In genomic region chr2:38286733-38287551, GRCm38 (mm10) we compare ENCODE assay signal across 7 mouse cellular contexts. TPM values are rescaled to one million over a fixed set of nuclear protein-coding genes. Genes with fewer than 3 reads are reported as not detected.
DNase-seq lines count a peak whose midpoint lies in the region; ATAC-seq and TF ChIP-seq lines count a peak whose summit lies in the region.

TSS of gene Dennd1a (minus strand) at chr2:38287390.

- under 1% methylated on average over 77 of the region's 81 CpGs for WGBS in embryonic facial prominence, embryonic 12.5 days
- under 1% methylated on average over 79 of the region's 81 CpGs for WGBS in kidney, adult 2 months
- 1% methylated on average over 80 of the region's 81 CpGs for WGBS in limb, embryonic 12.5 days
- WGBS in midbrain, embryonic 15.5 days: under 1% methylated on average over 79 of the region's 81 CpGs
- WGBS in spleen, adult 2 months: under 1% methylated on average over 78 of the region's 81 CpGs

- peak within 1 kb of the TSS; percentile 81 for H3K4me2 ChIP-seq in embryonic facial prominence, embryonic 12.5 days (replicated peaks)
- H3K4me2 ChIP-seq in limb, embryonic 12.5 days: peak within 1 kb of the TSS; percentile 81
- peak within 1 kb of the TSS; percentile 71 for H3K4me2 ChIP-seq in midbrain, embryonic 15.5 days

- H3K27ac ChIP-seq in embryonic facial prominence, embryonic 12.5 days: peak within 1 kb of the TSS; percentile 84
- H3K27ac ChIP-seq in kidney, adult 2 months (ENCODE audit: insufficient read depth, low read depth, low read length): peak within 1 kb of the TSS; percentile 70
- peak within 1 kb of the TSS; percentile 93 for H3K27ac ChIP-seq in limb, embryonic 12.5 days
- H3K27ac ChIP-seq in midbrain, embryonic 15.5 days: peak within 1 kb of the TSS; percentile 92
- H3K27ac ChIP-seq in spleen, adult 2 months (ENCODE audit: insufficient read depth, low read length): peak within 1 kb of the TSS; percentile 73

- H3K9ac ChIP-seq in embryonic facial prominence, embryonic 12.5 days: peak within 1 kb of the TSS; percentile 88
- peak within 1 kb of the TSS; percentile 89 for H3K9ac ChIP-seq in limb, embryonic 12.5 days (replicated peaks)
- H3K9ac ChIP-seq in midbrain, embryonic 15.5 days: peak within 1 kb of the TSS; percentile 94

- H3K4me3 ChIP-seq in embryonic facial prominence, embryonic 12.5 days: peak within 1 kb of the TSS; percentile 72
- H3K4me3 ChIP-seq in kidney, adult 2 months (ENCODE audit: insufficient read depth, low read depth, low read length): peak within 1 kb of the TSS; percentile 94
- H3K4me3 ChIP-seq in limb, embryonic 12.5 days (replicated peaks): peak within 1 kb of the TSS; percentile 81
- peak within 1 kb of the TSS; percentile 97 for H3K4me3 ChIP-seq in midbrain, embryonic 15.5 days
- H3K4me3 ChIP-seq in spleen, adult 2 months (ENCODE audit: extremely low read depth, insufficient read depth, insufficient read length): peak within 1 kb of the TSS; percentile 82

- H3K4me1 ChIP-seq in embryonic facial prominence, embryonic 12.5 days: peaks cover 9% of the 10 kb centered on the region
- H3K4me1 ChIP-seq in kidney, adult 2 months (ENCODE audit: control insufficient read depth, insufficient read depth, low read length): peaks cover 8% of the 10 kb centered on the region
- H3K4me1 ChIP-seq in limb, embryonic 12.5 days (replicated peaks): peaks cover 18% of the 10 kb centered on the region
- peaks cover 19% of the 10 kb centered on the region for H3K4me1 ChIP-seq in midbrain, embryonic 15.5 days
- peaks cover 2% of the 10 kb centered on the region; the same call in 1 of the 2 replicates for H3K4me1 ChIP-seq in spleen, adult 2 months (ENCODE audit: control insufficient read depth, insufficient read depth, insufficient read length)

- peak; percentile 95 for ATAC-seq in embryonic facial prominence, embryonic 12.5 days (ENCODE audit: insufficient number of reproducible peaks, insufficient read depth, low FRiP score, low TSS enrichment)
- ATAC-seq in limb, embryonic 12.5 days (ENCODE audit: insufficient number of reproducible peaks, insufficient read depth, low FRiP score, low TSS enrichment, low read depth): peak; percentile 95
- ATAC-seq in midbrain, embryonic 15.5 days (replicated peaks): peak; percentile 95

- no peaks in the 10 kb centered on the region for H3K36me3 ChIP-seq in embryonic facial prominence, embryonic 12.5 days
- H3K36me3 ChIP-seq in kidney, adult 2 months (ENCODE audit: control insufficient read depth, insufficient read depth, low read length): no peaks in the 10 kb centered on the region
- no peaks in the 10 kb centered on the region for H3K36me3 ChIP-seq in limb, embryonic 12.5 days
- no peaks in the 10 kb centered on the region for H3K36me3 ChIP-seq in midbrain, embryonic 15.5 days (replicated peaks)
- H3K36me3 ChIP-seq in spleen, adult 2 months (ENCODE audit: control insufficient read depth, insufficient read depth, low read length): no peaks in the 10 kb centered on the region

- H3K27me3 ChIP-seq in embryonic facial prominence, embryonic 12.5 days: no peaks in the 10 kb centered on the region
- H3K27me3 ChIP-seq in kidney, adult 2 months (replicated peaks; ENCODE audit: control insufficient read depth, insufficient read depth, low read length): no peaks in the 10 kb centered on the region
- no peaks in the 10 kb centered on the region for H3K27me3 ChIP-seq in limb, embryonic 12.5 days
- no peaks in the 10 kb centered on the region for H3K27me3 ChIP-seq in midbrain, embryonic 15.5 days (replicated peaks)
- no peaks in the 10 kb centered on the region for H3K27me3 ChIP-seq in spleen, adult 2 months (ENCODE audit: control insufficient read depth, insufficient read depth, low read length)

- DNase-seq in adrenal gland, postnatal 25 days: peak; percentile 89
- DNase-seq in heart, adult 18-20 months: peak; percentile 92 to 93
- peak; percentile 94 for DNase-seq in kidney, adult 2 months
- DNase-seq in spleen, adult 2 months (ENCODE audit: low read depth in 1 of 2, low spot score in 2 of 2): peak; percentile 54 to 82

- H3K9me3 ChIP-seq in embryonic facial prominence, embryonic 12.5 days: no peaks in the 10 kb centered on the region
- no peaks in the 10 kb centered on the region for H3K9me3 ChIP-seq in limb, embryonic 12.5 days
- no peaks in the 10 kb centered on the region for H3K9me3 ChIP-seq in midbrain, embryonic 15.5 days

- peak; percentile 17 for TF ChIP-seq POLR2A in kidney, adult 2 months (IDR thresholded peaks at IDR 0.05; ENCODE audit: low read depth, low read length)
- peak; percentile 30 for TF ChIP-seq POLR2A in spleen, adult 2 months (IDR thresholded peaks at IDR 0.05; ENCODE audit: low read depth, low read length)

- no peak for TF ChIP-seq CTCF in kidney, adult 2 months (conservative IDR thresholded peaks at IDR 0.05; ENCODE audit: insufficient read depth, insufficient read length, low read depth, low read length)
- no peak for TF ChIP-seq CTCF in spleen, adult 2 months (IDR thresholded peaks at IDR 0.05; ENCODE audit: extremely low read depth, insufficient read depth, insufficient read length, insufficient replicate concordance)

RNA-seq across cellular contexts. Expression of gene Dennd1a, which starts in this region (rescaled TPM):
- 27.1 and 29.1 TPM in 2 replicates for total RNA-seq in adrenal gland, postnatal 25 days (2021)
- polyA plus RNA-seq in embryonic facial prominence, embryonic 12.5 days (2016; fragmentation: Nextera tagmentation; extraction: Ambion mirVana): 17.9 and 21.4 TPM in 2 replicates
- total RNA-seq in heart, adult 18-20 months (2021): 10 to 100 TPM; 22.9 to 27.2 TPM
- polyA plus RNA-seq in kidney, adult 2 months (2012; rRNA removed): 36.2 and 37.7 TPM in 2 replicates
- polyA plus RNA-seq in limb, embryonic 12.5 days (2016; fragmentation: Nextera tagmentation; extraction: Ambion mirVana): 22.6 and 24.9 TPM in 2 replicates
- 25.5 and 26.1 TPM in 2 replicates for polyA plus RNA-seq in midbrain, embryonic 15.5 days (2015; fragmentation: Nextera tagmentation; extraction: Ambion mirVana)
- 16.0 and 17.5 TPM in 2 replicates for polyA plus RNA-seq in spleen, adult 2 months (2012; rRNA removed)

Comparison
In these comparisons a context has a peak if more than half of its experiments do, and no peak if none do; other contexts are left out.
1. Peak in every context shown above with its lines: DNase-seq, ATAC-seq, H3K4me3 ChIP-seq and H3K27ac ChIP-seq.